Mouse (Mus musculus) retina, embryonic 14.5 days (tissue): ENCODE data around the gene Mfsd14a.
"Not testable (repeated sequence)": the region's sequence is repeated elsewhere in the genome, so short reads cannot be mapped to it uniquely, and the experiment has no call there.

Experiments
- DNase-seq: peaks from one replicate; pipeline ENCODE4 v3.0.0-alpha.2; 2015; ENCODE audit warnings: low spot score

The Mfsd14a gene

DNA sequence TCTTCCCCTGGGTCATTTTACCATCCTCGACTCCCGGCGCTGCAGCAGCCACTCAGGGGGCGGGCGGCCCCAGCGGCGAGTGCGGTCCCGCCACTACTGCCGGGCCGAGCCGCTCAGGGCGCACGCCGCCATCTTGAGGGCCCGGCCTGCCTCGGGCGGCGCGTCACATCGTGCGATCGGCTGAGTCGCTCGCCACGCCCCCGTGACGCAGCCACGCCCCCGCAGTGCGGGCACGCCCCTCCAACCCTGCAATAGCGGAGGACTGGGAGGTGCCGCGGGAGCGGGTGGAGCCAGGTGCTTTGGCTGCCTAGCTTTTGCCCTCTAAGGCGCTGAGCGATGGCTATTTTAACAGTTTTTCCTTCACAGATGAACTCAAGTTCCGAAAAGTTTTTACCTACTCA is at the start of gene Mfsd14a:
TSS of gene Mfsd14a (minus strand) at position 215 of the 401 bp plus-strand sequence.
- peak; percentile 98 for DNase-seq

DNA sequence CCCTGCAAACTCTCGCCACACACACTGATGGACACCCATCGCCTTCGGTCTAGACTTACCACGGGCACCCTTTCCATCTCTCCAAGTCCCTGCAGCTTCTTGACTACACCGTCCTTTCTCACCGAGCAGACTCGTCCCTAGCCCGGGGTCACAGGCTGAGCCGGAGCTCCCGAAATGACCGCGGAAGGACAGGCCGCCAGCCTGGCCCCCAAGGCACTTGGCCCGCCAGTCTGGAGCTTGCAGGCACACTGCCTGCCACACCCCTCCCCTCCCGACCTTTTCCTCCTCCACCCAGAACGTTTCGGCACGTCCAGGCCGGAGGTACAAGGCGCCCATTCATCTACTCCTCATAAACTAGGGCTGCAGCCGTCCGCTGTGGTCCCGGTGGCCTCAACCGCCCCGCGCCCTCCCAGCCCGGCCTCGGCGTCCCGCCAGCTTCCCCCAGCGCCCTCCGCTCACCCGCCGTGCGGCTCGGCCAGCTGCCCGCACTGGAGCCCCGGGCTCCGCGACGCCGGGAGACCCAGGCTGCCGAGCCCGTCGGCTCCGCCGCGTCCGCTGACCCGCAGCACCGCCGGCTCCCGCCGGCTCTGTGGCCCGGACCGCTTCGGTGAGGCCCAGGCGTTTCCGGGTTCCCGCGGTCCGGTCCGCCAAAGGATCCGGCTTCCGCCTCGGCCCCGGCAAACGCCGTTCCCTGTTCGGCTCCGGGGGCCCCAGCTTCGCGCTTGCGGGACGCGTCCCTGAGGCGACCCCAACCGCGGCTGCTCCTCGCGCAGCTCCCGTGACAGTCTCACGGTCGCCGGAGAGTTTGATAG is 49.4 kb upstream of the Mfsd14a start:
- DNase-seq: peak; percentile 71

DNA sequence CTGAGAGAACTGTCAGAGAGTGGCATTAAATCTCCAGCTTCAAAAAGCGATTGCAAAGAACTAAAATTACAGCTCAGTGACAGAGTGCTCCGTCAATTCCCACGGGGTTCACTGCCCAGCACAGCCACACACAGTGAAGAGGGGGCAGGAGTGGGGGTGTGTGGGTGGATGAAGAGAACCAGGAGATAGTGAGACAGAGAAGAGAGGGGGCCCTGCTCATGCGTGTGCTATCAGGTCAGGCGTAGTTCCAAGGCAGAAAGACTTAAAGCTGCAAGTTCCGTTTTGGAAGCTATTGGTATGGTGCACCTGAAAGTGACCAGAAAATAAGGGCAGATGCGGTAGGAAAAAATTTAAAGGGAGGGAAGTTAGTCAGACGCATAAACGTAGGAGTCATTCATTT is 48.5 kb upstream of the Mfsd14a start:
- DNase-seq: no peak

DNA sequence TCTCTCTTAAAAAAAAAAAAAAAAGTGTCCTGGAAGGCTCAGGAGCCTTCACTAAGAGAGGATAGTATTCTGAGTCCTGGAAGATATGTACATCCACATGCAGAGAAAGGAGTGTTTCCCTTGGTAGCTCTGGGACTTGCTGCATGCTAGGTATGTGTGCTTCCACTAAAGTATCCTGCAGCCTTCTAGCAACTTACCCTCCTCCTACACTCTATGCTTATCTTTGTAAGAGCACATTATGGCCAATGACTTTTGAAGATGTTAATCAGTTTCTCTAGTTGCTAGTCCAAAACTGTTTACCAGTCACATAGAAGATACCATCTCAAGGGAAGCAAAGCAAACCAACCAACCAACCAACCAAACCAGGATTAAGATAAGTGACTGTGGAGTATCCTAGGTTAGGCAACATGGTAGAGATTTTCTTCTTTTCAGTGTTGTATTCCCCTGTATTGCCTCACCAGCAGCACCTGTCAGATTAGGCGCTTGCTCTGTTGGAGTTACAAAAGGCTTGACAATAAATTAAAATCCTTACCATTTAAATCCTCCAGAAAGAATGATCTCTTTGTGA is 43.2 kb upstream of the Mfsd14a start:
- DNase-seq: no peak

DNA sequence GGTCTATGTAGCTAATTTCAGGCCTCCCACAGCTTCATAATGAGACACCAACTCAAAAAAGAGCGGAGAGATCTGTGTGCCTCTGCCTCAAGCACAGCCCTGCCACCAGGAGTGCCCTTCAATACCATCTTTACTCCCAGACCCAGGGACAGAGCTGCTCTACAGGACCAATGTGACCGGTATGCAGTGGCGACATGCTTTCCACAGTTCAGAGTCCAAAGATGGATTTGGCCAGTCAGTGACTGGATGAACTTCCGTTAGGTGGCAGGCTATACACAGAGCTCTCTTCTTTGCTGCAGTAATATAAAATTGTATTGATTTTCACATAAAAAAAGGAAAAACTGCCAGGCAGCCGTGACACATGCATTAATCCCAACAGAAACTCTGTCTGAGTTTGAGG is 41.4 kb upstream of the Mfsd14a start:
- DNase-seq: no peak

DNA sequence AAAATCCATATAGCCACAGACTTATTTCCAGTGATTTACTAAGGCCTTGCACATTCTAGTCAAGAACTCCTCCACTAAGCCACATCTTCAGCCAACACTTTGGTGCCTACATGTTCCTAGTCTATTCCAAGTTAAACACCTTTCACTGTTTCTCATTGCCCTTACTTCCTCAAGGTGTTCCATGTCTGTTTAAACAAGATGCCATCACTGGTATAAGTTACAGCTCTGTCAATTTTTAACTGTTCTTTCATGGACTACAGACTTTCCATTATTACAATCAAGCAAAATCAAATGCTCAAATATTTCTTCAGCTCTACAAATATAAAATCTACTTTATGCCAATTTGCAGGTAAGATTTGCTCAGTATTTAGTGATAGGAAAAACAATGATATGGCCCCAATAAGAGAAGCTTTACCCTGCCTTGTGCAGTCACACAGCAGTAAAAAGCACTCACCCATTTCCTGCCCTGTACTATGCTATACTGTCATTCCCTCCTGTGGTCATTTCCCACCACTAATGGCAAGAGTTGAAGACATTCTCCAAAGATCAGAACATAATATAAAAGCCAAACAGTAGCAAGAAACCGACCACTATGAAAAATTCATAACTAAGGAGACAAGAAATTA is 40.3 kb upstream of the Mfsd14a start:
- no peak for DNase-seq

DNA sequence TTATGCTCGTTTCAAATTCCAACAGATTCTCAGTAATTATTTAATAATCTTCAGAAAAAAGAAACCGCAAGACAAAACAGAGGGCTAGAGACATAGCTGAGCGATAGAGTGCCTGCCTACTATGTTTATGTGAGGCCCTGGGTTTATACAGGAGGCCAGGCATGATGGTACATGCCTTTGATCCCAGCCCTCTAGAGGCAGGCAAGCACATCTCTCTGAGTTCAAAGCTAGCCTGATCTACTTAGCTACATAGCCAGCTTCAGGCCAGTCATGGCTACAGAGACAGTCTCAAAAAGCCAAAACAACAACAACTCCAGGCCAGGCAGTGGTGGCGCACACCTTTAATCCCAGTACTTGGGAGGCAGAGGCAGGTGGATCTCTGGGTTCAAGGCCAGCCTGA is 39.1 kb upstream of the Mfsd14a start:
- no peak for DNase-seq

DNA sequence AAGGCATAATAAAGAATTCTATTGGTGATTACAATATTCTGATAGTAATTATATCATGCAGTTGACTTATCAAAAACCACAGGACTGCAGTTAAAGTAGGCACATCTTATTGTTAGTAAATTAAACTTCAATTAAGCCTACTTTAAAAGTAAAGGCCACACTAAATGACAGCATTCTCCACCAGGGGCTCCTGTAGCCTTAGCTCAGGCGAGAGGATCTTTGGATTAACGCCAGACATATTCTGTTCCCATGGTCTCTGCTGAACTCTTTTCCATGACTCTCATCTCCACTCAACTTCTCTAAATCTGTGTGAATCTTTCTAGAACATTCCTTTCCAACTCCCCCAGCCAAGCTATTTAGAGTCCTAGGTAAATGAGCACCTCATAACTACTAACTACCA is 36.3 kb upstream of the Mfsd14a start:
- DNase-seq: no peak

DNA sequence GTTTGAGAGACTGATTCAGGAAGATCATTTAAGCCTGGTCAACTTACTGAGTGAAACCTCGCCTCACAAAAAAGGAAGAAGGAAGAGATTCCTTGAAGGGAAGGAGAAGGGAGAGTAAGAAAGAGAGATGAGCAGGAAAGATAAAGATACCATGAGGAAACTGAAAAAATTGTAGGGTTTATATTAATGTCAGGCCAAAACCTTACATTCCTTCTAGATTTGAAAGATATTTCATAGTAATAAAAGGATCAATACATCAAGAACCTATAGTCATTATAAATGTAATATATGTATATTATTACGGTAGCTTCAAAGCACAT is 33.1 kb upstream of the Mfsd14a start:
- no peak for DNase-seq

DNA sequence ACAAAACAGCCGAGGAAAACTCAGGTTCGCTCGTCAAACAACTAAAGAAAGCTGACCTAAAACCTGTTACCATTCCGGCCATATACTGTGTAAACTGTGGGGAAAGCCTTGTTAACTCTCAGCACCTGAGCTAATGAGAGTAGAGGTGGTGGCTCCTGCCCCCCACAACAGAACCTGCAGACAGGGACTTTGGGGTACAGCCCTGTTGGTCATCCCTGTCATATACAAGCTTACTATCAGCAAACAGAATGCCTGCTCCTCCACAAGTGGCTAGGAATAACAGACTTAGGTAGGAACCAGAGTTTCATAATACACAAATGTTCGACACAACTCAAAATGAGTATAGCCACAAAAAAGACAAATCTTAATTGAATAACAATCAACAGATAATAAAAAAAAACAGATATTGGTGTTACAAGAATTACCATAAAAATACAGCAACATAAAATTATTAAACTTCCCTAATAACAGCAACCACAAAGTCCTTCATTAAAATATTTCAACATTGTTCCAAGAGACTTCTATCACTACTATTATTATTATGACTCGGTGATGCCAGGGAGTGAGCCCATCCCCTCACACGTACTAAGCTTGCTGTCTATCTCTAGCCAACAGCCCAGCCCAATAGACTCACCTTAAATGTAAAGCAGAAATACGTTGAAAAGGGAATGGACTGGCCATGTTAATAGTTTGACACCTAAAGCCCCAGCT is 32.6 kb upstream of the Mfsd14a start:
- no peak for DNase-seq

DNA sequence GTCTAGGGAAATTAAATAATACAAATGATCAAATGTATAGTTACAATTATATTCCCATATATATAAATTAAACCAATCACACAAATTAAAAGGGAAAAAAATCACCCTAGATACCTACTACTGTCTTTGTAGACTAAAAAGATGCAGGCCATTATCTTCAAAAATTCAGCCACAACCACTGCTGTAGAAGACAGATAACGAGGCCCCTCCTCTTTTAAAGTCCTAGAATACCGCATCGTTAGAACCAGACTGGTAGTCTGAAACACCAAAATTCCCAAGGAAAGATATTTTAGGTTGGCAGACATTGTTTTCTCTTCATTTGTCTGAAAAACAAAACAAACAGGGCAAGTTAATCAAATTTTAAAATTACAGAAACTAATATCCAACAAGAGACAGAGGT is 31.8 kb upstream of the Mfsd14a start:
- no peak for DNase-seq

DNA sequence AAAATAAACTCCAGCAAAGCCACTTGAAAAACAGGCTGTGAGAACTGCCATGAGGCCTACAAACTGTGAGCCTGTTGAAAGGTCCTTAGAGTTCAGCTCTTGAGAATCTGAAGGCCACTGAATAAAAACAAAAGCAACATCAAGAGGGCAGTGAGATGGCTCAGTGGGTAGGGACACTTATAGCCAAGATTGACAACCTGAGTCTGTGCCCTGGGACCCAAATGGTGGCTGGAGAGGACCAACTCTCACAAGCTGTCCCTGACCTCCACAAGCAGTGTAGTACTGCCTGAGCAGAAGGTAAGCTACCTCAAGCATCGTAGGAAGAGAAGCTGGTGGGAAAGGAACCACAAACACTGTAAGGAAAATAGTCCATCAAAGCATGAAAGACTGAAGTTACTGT is 18.7 kb upstream of the Mfsd14a start, which contains the start of gene Gm43191:
TSS of gene Gm43191 (minus strand) at position 101 of the 400 bp plus-strand sequence.
- DNase-seq: no peak

DNA sequence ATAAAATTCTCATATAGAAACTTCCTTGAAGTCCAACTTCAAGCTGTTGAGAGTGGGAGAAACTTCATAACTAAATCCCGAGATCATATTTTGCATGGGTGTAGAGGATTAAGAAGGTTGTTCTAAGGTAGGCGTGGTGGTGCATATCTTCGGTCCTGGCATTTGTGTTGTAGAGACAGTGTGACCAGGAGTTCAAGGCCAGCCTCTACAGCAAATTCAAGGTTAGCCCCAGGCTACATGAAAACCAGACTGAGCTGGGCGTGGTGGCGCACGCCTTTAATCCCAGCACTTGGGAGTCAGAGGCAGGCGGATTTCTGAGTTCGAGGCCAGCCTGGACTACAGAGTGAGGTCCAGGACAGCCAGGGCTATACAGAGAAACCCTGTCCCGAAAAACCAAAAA is 1.8 kb upstream of the Mfsd14a start:
- not testable (repeated sequence) for DNase-seq

DNA sequence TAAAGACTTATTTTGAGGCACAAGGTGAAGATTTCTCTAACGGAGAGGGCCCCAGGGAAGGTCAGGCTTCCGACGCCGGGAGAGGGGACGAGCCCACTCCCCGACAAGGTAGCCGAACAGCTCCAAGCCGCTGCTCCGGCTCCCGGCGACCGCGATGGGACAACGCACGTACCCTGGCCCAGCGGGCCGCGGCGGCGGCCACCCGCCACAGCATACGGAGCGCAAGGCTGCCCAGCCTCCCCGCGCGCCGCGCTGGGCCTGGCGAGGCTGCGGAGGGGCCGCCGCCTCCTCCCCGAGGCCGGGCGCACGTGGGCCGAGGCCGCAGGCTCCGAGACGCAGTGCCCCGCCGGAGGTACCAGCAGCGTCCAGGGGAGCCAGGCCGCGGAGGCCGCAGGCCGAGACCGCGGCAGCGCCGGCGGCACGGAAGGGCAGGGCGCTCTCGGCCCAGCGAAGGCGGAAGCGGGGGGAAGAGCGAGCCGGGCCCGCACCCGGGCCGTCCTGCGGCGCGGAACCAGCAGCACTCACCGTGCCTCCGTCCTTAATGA is 535 bp downstream of the Mfsd14a start:
- DNase-seq: no peak

DNA sequence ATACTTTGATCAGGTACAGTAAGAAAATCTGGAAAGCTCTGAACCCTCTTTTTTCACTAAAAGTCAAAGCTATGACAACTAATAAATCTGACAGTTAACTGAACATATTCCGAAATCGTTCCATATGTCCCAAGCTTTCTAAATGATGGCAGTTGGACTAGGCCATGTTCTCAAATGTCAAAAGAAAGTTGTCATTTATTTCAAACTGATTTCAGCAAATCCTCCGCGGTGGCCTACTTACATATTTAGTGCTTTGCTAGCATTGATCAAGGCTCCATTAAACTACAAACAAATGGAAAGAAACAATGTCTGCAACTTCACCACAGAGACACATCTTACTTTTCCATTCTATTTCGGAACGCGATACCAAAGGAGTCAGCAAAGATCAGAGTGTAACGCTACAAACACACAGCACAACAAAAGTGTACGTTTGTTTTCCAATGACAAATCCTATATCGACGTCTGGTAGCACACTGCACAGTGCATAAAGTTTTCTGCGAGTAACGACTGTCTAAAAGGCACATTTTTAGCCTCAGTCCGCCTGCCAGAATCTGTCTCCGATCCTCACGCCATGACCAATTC is 1.1 kb downstream of the Mfsd14a start:
- peak; percentile 45 for DNase-seq

DNA sequence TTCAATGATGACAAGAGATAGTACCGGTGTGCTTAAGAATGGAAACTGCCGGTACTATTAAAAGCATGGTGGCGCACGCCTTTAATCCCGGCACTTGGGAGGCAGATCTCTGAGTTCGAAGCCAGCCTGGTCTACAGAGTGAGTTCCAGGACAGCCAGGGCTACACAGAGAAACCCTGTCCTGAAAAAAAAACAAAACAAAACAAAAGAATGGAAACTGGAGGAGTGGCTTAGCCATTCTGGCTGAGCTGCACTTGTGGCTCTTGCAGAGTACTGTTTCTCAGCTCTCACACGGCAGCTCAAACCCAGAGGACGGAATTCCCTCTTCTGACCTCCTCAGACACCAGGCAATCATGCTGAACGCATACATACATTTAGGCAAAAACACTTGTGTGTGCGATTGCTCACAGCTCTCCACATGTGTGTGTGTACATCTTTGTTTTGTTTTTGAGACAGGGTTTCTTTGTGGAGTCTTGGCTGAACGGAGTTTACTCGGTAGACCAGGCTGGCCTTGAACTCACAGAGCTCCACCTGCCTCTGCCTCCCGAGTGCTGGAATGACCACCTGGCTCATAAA is 2.5 kb downstream of the Mfsd14a start:
- no peak for DNase-seq

DNA sequence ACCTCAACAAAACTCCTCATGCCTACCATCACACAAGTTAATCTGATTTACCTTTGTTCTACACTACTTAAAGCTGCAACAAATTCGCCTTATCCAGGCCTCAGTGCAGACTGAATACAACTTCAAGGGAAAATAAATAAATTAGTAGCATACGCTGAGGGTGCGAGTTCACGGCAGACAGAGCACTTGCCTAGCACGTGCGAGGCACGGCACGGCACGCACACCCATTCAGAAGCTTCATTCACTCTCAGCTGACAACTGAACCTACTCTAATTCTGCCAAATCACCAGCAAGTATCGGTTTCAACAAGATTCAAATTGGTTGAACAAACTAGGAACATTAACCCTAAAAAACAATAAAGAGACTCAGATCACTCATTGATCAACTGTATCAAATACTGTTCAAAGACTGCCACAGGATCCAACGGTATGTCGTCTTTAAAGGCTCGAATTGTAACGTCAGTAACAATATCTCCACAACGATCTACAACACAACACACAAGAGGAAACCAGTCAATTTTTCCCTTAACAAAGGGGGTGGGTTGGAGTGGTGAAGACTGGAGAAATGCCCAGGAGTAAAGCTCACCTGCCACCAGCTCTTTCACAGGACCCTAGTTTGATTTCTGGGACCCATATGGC is 3.4 kb downstream of the Mfsd14a start:
- DNase-seq: no peak

DNA sequence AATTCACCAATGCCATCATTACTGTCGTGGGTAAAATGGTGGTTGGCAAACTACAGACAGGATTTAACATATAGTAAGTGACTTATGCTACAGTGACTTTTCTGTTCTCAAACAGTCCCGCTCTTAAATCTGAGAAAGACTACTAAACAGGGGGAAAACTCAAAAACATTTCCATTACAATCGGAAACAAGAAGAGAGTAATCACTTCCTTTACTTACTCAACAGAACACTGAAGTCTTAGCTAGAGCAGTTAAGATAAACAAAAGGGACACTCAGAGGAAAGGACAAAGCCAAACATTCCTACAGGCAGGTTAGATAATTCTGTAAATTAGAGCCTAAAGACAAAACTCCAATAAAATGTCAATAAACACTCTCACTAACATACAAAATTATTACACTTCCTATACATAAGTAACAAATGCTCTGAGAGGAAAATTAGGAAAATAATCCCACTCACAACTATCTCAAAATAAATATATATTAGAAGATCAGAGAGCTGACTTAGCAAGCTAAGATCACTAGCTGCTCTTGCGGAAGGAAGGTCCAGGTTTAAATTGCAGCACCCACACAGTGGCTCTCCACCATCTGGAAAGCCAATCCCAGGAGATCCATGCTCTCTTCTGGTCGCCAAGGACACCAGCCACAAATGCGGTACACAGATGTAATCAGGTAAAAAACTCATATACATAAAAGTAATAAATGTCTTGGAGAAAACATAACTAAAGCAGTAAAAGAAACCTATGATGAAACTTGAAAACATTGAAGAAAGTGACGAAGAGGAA is 6.1 kb downstream of the Mfsd14a start:
- DNase-seq: no peak

DNA sequence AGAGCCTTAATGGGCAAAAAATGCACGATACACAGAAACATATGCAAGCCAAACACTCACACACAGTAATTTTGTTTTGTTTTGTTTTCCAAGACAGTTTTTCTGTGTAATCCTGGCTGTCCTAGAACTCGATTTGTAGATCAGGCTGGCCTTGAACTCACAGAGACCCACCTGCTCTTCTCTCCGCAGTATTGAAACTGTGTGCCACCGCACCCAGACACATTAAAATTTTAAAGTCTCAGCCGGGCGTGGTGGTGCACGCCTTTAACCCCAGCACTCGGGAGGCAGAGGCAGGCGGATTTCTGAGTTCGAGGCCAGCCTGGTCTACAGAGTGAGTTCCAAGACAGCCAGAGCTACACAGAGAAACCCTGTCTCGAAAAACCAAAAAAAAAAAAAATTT is 8.4 kb downstream of the Mfsd14a start:
- not testable (repeated sequence) for DNase-seq

DNA sequence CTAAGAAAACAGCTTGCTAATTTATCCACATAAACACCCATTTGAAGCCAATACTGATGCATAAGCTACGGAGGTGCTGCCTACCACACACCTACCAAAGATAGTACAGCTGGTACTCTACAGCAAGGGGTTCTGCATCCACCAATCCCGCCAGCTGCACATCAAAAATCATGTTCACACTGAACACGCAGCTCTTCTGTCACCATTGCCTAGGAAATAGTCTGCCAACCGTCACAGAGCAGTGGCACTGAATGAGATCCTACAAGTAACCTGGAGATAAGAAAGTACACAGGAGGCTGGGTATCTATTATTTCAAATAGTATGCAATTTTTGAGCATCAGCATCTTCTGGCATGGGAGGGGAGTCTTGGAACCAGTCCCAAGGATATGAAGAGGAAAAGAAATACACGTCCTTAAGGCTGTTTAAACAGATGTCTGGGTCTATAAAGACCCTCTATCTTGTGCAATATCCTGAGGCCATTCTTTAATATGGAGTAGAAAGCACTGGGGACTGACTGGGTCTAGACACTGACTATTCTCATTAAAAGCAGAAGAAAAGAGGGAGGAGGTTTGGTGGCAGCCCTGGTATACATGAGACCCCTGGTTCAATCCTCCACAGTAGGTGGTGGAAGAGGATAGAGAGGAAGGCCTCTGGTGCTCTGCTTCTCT is 9.1 kb downstream of the Mfsd14a start:
- DNase-seq: no peak
